Mouse (Mus musculus): Measurements from ENCODE around the gene Poln.

DNA sequence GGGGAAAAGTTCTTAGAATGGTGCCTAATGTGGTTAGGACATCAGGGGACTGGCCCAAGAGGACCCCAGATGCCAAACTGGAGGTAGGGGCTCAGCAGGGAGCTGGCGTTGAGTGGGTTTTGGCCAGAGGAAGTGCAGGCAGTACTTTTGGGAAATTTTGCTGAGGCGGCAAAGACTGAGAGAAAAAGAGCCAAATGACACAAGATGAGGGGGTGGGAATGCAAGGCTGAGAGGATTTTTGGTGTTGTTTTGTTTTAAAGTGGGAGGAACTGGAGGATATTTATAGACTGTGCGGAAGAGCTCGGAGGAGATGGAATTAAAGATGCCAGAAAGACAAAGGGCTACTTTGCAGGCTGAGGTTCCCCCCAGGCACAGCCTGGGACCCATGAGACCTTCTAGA is 1.5 kb upstream of the Poln start:
- TF ChIP-seq POLR2A (IDR thresholded peaks at IDR 0.05; ENCODE audit: borderline replicate concordance, extremely low read depth, insufficient read depth, insufficient read length, poor library complexity, severe bottlenecking) (no peak), CTCF (IDR thresholded peaks at IDR 0.05; ENCODE audit: borderline replicate concordance, extremely low read depth, insufficient read depth, insufficient read length) (no peak)
